In the genomic region with DNA sequence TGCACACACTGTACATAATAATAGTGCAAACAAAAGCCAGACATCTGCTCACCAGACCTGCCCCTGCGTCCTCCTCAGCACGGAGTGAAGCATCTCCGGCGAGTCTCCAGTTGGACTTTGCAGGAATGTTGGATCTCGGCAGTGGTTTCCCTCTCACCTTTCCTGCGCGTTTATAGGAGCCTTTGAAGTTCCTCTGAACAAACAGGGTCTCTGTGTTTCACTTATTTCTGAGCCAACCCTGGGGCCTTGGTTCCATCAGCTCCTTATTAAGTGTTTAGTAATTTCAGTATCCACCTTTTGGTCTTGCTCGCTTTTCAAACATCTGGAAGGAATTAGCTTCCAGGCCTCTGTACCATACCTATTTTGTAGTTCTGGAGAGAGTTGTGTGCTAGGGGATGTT, we compare ENCODE assay signal across 19 mouse cellular contexts.
DNase-seq lines count a peak whose midpoint lies in the region; ATAC-seq lines count a peak whose summit lies in the region.
"Had no signal": no experiment of that assay in that cellular context is flagged by ENCODE, and none has a peak within 500 bp of the region (broad histone marks: within the 10 kb centered on the region; RNA-seq: fewer than 3 reads in every experiment).

No protein-coding gene starts in this region.

- H3K4me1 ChIP-seq in forebrain, embryonic 10.5 days = peaks cover 12% of the 10 kb centered on the region
- no peaks in the 10 kb centered on the region for H3K4me1 ChIP-seq in forebrain, embryonic 11.5 days (replicated peaks; ENCODE audit: control insufficient read depth, insufficient read depth, low read length)
- H3K4me1 ChIP-seq in embryonic facial prominence, embryonic 11.5 days (ENCODE audit: control insufficient read depth, insufficient read depth, low read length) = no peaks in the 10 kb centered on the region
- peaks cover 26% of the 10 kb centered on the region for H3K4me1 ChIP-seq in limb, embryonic 12.5 days (replicated peaks)
- no peaks in the 10 kb centered on the region for H3K4me1 ChIP-seq in liver, embryonic 12.5 days
- H3K4me1 ChIP-seq: neural tube, embryonic 12.5 days; stomach, embryonic 15.5 days had no signal

- ATAC-seq in forebrain, embryonic 11.5 days (replicated peaks; ENCODE audit: low FRiP score) = no peak
- peak; percentile 76; the same call in 1 of the 2 replicates for ATAC-seq in embryonic facial prominence, embryonic 11.5 days (replicated peaks; ENCODE audit: insufficient number of reproducible peaks, low FRiP score, low TSS enrichment, low read depth)
- ATAC-seq in limb, embryonic 12.5 days (ENCODE audit: insufficient number of reproducible peaks, insufficient read depth, low FRiP score, low TSS enrichment, low read depth) = peak; percentile 95
- no peak for ATAC-seq in liver, embryonic 12.5 days
- ATAC-seq: liver, postnatal 0 days; midbrain, embryonic 16.5 days had no signal

- H3K36me3 ChIP-seq in forebrain, embryonic 10.5 days (replicated peaks) = no peaks in the 10 kb centered on the region
- no peaks in the 10 kb centered on the region for H3K36me3 ChIP-seq in forebrain, embryonic 11.5 days (ENCODE audit: control insufficient read depth, insufficient read depth, low read length)
- no peaks in the 10 kb centered on the region for H3K36me3 ChIP-seq in embryonic facial prominence, embryonic 11.5 days (replicated peaks; ENCODE audit: control insufficient read depth, insufficient read depth, low read depth, low read length)
- H3K36me3 ChIP-seq in limb, embryonic 12.5 days = no peaks in the 10 kb centered on the region
- H3K36me3 ChIP-seq in liver, embryonic 12.5 days = no peaks in the 10 kb centered on the region
- H3K36me3 ChIP-seq: heart, embryonic 13.5 days; neural tube, embryonic 12.5 days; stomach, embryonic 15.5 days had no signal

- peak; percentile 17 for DNase-seq in forebrain, embryonic 10.5 days (ENCODE audit: extremely low spot score, low spot score)
- no peak for DNase-seq in forebrain, embryonic 11.5 days (ENCODE audit: low spot score)
- peak; percentile 44 for DNase-seq in R1 (ENCODE audit: low read depth, low spot score)
- peak; percentile 83 for DNase-seq in embryonic facial prominence, embryonic 11.5 days (ENCODE audit: low spot score)
- no peak for DNase-seq in kidney, postnatal 14 days
- no peak for DNase-seq in ovary, postnatal 14 days (ENCODE audit: low spot score)
- DNase-seq: cerebellum, adult 11 months; cerebellum, postnatal 36 days; gastrocnemius, postnatal 36 days; kidney, adult 18-20 months; kidney, postnatal 36 days; liver, postnatal 0 days; retina, postnatal 1 day had no signal

- H3K4me2 ChIP-seq in forebrain, embryonic 11.5 days (ENCODE audit: low read depth, low read length, severe bottlenecking) = no peak overlapping the region
- H3K4me2 ChIP-seq in embryonic facial prominence, embryonic 11.5 days (ENCODE audit: low read depth, low read length) = no peak overlapping the region
- peak overlapping the region; percentile 36 for H3K4me2 ChIP-seq in limb, embryonic 12.5 days
- no peak overlapping the region for H3K4me2 ChIP-seq in liver, embryonic 12.5 days
- H3K4me2 ChIP-seq: heart, embryonic 13.5 days; neural tube, embryonic 12.5 days; stomach, embryonic 15.5 days had no signal

- H3K9me3 ChIP-seq in forebrain, embryonic 10.5 days = no peaks in the 10 kb centered on the region
- H3K9me3 ChIP-seq in forebrain, embryonic 11.5 days (ENCODE audit: control insufficient read depth, low read length) = no peaks in the 10 kb centered on the region
- H3K9me3 ChIP-seq in embryonic facial prominence, embryonic 11.5 days (replicated peaks; ENCODE audit: control insufficient read depth, low read length) = no peaks in the 10 kb centered on the region
- H3K9me3 ChIP-seq in limb, embryonic 12.5 days = peaks cover 4% of the 10 kb centered on the region; the same call in 1 of the 2 replicates
- no peaks in the 10 kb centered on the region for H3K9me3 ChIP-seq in liver, embryonic 12.5 days (replicated peaks)
- H3K9me3 ChIP-seq: heart, embryonic 13.5 days; neural tube, embryonic 12.5 days; stomach, embryonic 15.5 days had no signal

- 52% methylated on average over 8 of the region's 8 CpGs for WGBS in forebrain, embryonic 10.5 days
- WGBS in forebrain, embryonic 11.5 days = 56% methylated on average over 8 of the region's 8 CpGs
- WGBS in embryonic facial prominence, embryonic 11.5 days = 26% methylated on average over 8 of the region's 8 CpGs
- 1% methylated on average over 8 of the region's 8 CpGs for WGBS in limb, embryonic 12.5 days
- WGBS in liver, embryonic 12.5 days (ENCODE audit: insufficient replicate concordance) = 73% methylated on average over 8 of the region's 8 CpGs

- H3K9ac ChIP-seq in forebrain, embryonic 11.5 days (ENCODE audit: low read length) = no peak overlapping the region
- H3K9ac ChIP-seq in embryonic facial prominence, embryonic 11.5 days (replicated peaks; ENCODE audit: low read length) = no peak overlapping the region
- H3K9ac ChIP-seq in limb, embryonic 12.5 days (replicated peaks) = no peak overlapping the region
- H3K9ac ChIP-seq in liver, embryonic 12.5 days = no peak overlapping the region
- H3K9ac ChIP-seq: heart, embryonic 13.5 days; liver, postnatal 0 days; neural tube, embryonic 12.5 days; stomach, embryonic 15.5 days had no signal

- no peak overlapping the region for H3K4me3 ChIP-seq in forebrain, embryonic 10.5 days
- no peak overlapping the region for H3K4me3 ChIP-seq in forebrain, embryonic 11.5 days (ENCODE audit: low read depth, low read length)
- H3K4me3 ChIP-seq in embryonic facial prominence, embryonic 11.5 days (ENCODE audit: low read depth, low read length) = no peak overlapping the region
- no peak overlapping the region for H3K4me3 ChIP-seq in limb, embryonic 12.5 days (replicated peaks)
- no peak overlapping the region for H3K4me3 ChIP-seq in liver, embryonic 12.5 days
- H3K4me3 ChIP-seq: heart, embryonic 13.5 days; neural tube, embryonic 12.5 days; stomach, embryonic 15.5 days had no signal

- H3K27ac ChIP-seq in forebrain, embryonic 10.5 days = peak overlapping the region; percentile 42
- no peak overlapping the region for H3K27ac ChIP-seq in forebrain, embryonic 11.5 days (ENCODE audit: low read depth, low read length)
- no peak overlapping the region for H3K27ac ChIP-seq in embryonic facial prominence, embryonic 11.5 days (replicated peaks; ENCODE audit: low read depth, low read length)
- H3K27ac ChIP-seq in limb, embryonic 12.5 days = peak overlapping the region; percentile 86
- no peak overlapping the region for H3K27ac ChIP-seq in liver, embryonic 12.5 days
- H3K27ac ChIP-seq: heart, embryonic 13.5 days; neural tube, embryonic 12.5 days; stomach, embryonic 15.5 days had no signal

- H3K27me3 ChIP-seq in forebrain, embryonic 10.5 days (ENCODE audit: poor library complexity, severe bottlenecking) = no peaks in the 10 kb centered on the region
- H3K27me3 ChIP-seq in forebrain, embryonic 11.5 days (ENCODE audit: control insufficient read depth, insufficient read depth, low read length) = no peaks in the 10 kb centered on the region
- H3K27me3 ChIP-seq in embryonic facial prominence, embryonic 11.5 days (ENCODE audit: control insufficient read depth, insufficient read depth, low read length) = no peaks in the 10 kb centered on the region
- H3K27me3 ChIP-seq in limb, embryonic 12.5 days = no peaks in the 10 kb centered on the region
- H3K27me3 ChIP-seq in liver, embryonic 12.5 days (replicated peaks) = no peaks in the 10 kb centered on the region
- H3K27me3 ChIP-seq: heart, embryonic 13.5 days; neural tube, embryonic 12.5 days; stomach, embryonic 15.5 days had no signal

Comparison
In these comparisons a context has a peak if more than half of its experiments do, and no peak if none do; other contexts are left out.
1. DNase-seq: peak in forebrain, embryonic 10.5 days (single experiment), R1 (single experiment) and embryonic facial prominence, embryonic 11.5 days (single experiment); none in forebrain, embryonic 11.5 days (single experiment), kidney, postnatal 14 days (single experiment) and ovary, postnatal 14 days (single experiment).
2. H3K27ac ChIP-seq: peak in forebrain, embryonic 10.5 days (single experiment) and limb, embryonic 12.5 days (single experiment); none in forebrain, embryonic 11.5 days (single experiment), embryonic facial prominence, embryonic 11.5 days (single experiment) and liver, embryonic 12.5 days (single experiment).
3. ATAC-seq: peak in embryonic facial prominence, embryonic 11.5 days (single experiment) and limb, embryonic 12.5 days (single experiment); none in forebrain, embryonic 11.5 days (single experiment) and liver, embryonic 12.5 days (single experiment).